Mouse (Mus musculus): ENCODE results near the gene Acvr1b.

The Acvr1b gene

DNA sequence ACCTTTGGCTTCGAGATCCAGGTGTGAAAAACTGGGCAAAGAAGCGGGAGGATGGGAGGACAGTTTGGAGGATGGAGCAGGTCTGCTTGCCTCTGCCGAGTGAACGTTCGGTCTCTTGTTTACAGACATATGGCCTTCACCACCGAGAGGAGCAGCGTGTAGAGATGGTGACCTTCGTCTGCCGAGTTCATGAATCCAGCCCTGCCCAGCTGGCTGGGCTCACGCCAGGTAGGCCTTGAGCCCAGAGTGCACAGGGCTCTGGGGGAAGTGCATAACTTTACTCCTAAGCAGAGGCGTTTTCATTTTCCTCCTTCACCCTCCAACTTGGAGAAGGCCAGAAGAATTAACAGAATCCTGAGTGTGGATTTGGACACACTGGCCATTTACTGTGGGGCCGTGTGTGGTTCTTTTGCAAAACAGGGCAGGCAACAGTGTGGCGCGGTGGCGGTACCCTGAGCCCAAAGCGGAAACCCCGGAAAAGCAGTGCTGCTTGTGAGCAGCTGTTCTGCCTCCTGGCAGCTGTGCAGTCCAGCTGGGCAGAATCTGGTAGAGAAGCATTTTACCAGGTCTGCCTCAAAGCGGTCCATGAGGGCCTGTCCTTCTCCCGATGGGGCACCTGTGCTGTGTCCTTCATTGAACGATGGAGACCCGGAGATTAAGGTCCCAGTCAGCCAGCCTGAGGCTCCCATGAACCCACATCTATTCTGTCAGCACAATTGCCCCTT, 55.2 kb downstream of the Acvr1b start:
- in situ Hi-C loops (cut with MseI, MboI) = no loop called here

DNA sequence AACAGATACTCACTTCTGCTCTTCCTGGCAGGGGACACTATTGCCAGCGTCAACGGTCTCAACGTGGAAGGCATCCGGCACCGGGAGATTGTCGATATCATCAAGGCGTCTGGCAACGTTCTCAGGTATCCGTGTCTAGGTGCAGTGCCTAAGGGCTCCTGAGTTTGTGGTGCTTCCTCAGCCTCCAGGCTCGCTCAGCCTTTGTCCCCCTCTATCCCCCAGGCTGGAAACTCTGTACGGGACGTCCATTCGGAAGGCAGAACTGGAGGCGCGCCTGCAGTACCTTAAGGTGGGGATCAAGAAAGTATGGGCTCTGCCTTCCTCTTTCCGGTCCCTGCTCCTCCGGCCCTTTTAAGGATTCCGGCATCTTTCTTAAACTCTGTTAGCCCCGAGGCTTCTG, 56.6 kb downstream of the Acvr1b start:
- in situ Hi-C loops (cut with MseI, MboI) = no loop called here

DNA sequence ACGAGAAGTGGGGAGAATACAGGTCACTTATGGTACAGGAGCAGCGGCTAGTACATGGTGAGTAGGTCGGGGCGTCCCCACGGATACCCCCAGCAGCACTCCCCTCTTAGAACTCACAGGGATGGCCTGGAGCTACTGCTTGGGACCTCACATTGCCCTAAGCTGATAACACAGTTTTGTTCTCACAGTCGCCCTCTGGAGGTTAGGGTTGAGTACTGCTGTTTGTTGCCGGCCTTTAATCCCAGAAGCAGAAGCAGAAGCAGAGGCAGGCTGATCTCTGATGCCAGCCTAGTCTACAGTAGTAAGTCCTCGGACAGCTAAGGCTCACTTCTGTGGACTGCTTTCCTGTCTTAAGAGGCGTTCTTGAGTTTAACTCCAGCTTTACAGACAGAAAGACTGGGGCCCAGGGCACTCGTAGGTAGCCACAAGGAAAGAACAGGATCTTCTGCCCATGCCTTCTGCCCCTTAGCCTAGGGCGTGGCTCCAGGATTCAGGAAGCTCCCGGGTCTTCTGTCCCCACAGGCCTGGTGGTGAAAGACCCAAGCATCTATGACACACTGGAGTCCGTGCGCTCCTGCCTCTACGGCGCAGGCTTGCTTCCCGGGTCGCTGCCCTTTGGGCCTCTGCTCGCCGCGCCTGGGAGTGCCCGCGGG, 57.3 kb downstream of the Acvr1b start:
- in situ Hi-C loops (cut with MseI, MboI) = no loop called here

DNA sequence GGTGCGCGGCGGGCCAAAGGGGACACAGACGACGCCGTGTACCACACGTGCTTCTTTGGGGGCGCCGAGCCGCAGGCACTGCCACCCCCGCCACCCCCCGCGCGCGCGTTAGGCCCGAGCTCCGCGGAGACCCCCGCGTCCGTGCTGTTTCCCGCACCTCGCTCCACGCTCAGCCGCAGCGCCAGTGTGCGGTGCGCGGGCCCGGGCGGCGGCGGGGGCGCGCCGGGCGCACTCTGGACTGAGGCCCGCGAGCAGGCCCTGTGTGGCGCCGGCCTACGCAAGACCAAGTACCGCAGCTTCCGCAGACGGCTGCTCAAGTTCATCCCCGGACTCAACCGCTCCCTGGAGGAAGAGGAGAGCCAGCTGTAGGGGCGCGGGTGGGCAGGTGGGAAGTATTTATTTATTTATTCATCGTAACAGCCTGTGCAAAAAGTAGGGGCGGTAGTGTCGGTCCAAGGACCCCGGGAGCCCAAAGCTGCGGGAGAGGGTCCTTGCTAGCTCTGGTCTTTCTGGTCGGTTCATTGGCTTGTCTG, 57.8 kb downstream of the Acvr1b start:
- in situ Hi-C loops (cut with MseI, MboI) = no loop called here

DNA sequence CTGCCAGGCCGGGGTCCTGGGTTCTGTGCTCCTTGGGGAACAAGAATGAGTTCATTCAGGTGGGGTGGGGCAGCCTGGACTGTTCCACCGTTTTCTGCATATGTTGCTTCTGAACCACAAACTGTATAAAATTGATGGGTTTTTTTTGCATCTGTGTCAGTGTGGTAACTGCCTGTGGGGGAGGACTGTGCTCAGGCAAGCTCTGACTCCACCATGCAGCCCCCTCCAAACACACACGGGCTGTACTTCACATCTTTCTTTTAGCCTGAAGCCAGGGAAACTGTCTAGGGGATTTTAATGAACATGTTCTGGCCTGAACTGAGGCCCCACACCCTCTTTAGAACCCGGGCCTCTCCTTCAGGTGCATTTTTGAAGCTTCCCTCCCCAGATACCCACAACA, 58.7 kb downstream of the Acvr1b start:
- in situ Hi-C loops (cut with MseI, MboI) = no loop called here

DNA sequence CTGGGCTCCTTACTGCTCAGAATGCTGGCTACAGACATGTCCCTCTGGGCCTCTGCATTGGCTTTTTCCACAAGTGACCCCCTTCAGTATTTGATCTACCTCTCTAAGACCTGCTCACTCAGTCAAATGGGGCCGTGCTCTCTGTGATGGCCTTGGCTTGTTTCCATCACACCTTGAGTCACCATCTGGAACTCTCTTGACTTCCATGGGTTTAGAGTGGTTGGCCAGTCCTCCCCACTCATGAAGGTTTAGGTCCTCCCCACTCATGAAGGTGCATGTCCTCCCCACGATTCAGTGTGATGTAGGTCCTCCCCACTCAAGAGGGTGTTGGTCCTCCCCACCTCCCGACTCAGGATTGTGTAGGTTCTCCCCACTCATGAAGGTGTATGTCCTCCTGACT, 59.3 kb downstream of the Acvr1b start:
- in situ Hi-C loops (cut with MseI, MboI) = no loop called here

DNA sequence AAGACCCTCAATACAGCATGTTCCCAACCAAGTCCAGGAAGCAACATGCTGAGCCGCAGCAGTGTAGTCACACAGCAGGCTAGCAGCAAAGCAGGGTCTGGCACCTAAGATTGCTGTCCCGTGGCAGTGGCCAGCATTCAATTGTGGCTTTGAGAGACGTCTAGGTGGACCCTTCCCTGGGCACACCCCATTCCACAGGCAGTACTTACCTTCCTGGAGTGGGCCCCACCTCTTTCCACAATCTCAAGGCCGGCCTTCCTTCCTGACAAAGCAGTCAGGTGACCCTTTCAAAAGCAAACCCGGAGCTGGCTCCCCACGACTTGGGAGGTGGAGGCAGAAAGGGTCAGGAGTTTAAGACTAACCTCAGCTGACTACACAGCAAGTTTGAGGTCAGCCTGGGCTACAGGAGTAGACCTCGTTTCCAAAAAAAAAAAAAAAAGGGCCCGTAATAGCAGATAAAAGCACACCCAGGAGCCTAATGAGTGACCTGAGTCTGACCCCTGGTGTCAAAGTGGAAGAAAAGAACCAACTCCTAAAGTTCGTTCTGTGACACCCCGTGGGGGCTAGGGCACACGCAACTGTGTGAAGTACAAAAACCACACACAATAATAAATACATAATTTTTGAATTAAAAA, 59.9 kb downstream of the Acvr1b start:
- in situ Hi-C loops (cut with MseI, MboI) = no loop called here

DNA sequence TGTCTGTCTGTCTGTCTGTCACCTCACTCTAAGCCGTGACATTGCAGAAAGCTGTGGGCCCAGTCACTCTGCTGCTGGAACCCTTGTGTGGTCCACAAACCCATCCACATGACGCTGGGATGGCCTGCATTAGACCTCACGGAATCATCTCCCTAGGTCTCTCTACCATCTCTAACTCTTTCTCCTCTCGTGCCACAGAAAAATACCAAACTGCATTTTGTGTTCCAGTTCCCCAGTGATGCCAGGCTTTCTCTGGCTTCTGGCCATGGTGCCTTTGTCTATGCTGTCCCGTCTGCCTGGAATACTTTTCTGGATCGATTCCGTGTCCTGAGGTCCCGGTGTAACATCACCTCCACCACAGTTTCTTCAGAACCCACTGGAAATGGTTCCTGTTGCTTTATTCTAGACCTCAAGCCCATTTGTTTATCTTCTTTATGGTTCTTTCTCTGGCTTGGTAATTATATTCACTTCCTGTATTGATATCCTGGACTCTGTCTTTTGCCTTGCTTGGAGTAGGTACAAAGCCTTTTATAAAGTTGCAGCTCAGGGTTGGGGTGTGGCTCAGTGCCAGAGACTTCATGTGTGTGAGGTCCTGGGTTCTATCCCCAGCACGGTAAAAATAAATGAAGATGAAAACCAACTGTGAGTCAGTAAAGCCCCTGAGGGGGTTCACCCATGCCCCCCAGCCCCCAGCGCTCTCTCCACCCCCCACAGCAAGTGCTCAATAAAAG, 60.9 kb downstream of the Acvr1b start:
- in situ Hi-C loops (cut with MseI, MboI) = no loop called here

DNA sequence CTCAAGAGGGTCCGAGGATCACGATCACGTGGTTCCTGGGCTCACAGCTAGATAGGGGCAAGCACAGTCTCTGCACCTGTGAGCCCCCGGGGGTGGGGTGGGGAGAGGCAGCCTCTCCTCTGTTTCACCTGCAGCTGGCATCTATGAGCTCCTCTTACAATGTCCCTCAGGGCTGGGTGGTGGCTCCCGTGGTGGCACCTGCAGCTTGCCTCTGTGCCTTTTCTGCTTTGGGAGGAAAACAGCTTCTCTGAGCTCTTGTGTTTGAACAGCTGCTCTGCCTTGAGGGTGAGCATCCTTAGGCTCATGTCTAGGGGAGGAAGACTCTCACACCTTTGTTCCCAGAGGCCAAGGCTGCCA, 61.5 kb downstream of the Acvr1b start:
- in situ Hi-C loops (cut with MseI, MboI) = no loop called here

DNA sequence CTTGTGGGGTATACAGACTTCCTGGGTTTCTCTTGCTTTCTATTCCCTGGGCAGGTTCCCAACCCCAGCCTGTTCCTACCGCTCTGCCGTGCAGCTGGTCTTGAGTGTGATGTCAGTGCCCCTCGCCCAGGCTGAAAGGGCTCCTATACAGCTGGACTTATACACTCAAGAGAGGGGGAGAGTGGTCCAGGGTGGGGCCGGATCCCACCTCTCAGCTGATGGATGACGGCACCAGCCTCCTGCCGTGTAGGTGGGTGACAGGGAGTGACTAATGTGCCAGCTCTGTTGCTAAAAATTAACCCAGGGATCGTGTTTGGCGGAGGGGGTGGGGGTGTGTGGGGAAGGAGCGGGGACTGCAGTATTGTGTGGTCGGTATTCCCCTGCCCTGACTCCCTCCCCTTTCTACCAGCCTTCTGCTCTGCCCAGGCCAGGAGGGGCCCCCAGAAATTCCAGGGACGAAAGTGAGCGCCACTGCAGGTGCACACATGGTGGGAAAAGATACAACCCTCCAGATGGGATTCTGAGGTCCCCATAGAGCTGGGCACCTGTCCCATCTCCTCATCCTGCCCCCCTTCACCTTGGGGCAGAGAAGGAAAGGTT, 62.0 kb downstream of the Acvr1b start:
- in situ Hi-C loops (cut with MseI, MboI) = no loop called here

DNA sequence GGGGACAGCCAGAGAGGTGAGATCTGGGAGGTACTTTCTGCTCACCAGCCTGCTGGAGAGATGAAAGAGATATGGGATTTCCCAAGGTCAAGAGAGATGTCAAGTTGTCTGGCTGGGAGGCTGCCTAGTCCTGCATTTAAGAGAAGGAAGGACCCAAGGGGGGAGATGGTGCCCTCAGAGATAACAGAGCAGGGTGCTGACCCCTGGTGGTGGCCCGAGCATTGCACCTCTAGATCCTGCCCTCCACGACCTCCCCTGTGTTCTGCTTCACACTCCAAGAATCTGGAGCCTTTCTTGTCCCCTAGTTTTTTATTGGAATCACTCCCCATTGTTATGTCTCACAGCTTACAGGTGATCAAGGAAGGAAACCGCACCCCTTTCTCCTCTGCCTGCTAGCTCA, 63.0 kb downstream of the Acvr1b start:
- in situ Hi-C loops (cut with MseI, MboI) = no loop called here

DNA sequence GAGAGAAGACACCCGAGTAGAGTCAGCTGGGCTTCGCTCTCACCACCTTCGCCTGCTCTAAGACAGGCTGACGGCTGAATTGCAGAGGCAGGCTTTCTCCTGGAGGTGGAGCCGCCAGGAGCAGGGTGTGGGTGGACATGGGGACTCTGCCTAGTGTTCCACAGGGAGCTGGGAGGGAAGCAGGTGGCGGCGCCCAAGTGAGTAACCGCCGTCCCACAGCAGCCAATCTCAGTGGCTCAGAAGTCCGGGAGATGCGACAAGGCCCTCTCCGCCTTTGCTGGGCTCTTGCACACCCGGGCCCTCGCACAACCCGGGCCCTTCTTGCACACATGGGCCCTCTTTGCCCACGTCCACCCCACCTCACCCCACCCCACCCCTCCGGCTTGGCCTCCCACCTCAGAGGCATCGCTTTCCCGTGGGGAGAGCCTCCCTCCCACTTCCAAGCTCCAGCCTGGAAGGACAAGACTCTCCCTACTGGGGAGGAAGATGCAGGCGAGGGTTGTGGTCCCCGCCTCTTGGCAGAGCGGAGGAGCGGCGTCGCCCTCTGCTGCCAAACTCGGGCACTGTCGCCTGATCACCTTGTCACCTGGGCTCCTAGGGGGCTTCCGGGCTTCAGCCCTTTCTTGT, 65.1 kb downstream of the Acvr1b start:
- in situ Hi-C loops (cut with MseI, MboI) = no loop called here

DNA sequence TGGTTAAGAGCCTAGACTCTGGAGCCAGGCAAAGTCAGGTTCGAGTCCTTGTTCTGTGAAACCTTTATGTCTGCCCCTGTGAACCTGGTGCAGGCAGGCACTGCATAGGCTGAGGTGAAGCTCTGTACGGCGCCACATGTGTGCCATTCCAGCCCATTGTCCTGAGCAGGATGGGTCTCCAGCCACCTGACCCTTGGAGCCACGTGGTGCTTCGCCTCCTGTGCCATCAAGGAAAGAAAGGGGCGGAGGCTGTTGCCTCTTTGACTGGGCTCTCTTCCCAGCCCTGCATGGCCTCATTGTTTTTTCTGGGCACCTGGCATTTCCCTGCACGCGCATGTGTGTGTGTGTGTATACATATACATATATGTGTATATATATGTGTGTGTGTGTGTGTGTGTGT, 66.0 kb downstream of the Acvr1b start:
- in situ Hi-C loops (cut with MseI, MboI) = loop anchor here (5.0 kb wide), 2 partner anchors 37 to 42 kb away; partner anchors contain the start of gene Atg101 (in 1 of the 2)

DNA sequence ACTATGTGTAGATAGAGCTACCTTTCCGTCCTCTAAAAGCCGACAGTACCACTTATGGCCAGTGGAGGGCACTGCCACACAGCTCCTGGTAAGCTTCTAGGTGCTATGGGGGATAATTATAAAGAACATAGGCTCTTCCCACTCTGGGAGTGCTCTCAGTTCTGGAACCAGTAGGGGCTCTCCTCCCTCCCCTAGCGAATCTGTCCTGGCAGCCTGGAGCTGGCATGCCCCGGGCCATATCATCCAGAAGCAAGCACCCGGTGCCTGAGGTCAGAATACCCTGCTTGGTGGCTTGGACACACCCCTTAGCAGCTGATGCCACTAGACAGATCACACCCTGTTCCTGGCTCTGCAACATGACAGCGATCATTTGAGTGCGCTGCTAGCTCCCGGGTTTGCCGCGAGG, 66.9 kb downstream of the Acvr1b start:
- in situ Hi-C loops (cut with MseI, MboI) = loop anchor here (5.0 kb wide), 2 partner anchors 36 to 41 kb away; partner anchors contain the start of gene Atg101 (in 1 of the 2)

DNA sequence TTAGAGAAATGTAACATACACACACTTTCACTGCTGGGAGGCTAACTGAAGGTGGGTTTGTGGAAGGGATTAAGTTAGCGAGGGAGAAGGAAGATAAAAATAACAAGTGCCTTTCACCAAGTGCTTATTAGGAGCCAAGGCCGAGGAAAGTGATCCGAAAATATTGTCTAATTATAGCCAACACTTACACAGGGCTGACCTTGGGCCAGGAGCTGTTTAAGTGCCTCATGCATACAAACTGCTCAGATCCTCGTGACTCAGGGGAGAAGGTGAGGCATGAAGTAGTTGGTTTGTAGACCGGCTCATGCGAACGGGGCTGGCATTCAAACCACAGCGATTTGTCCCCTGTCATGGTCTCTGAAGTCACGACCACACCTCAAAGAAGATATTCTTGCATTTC, 67.4 kb downstream of the Acvr1b start:
- in situ Hi-C loops (cut with MseI, MboI) = loop anchor here (5.0 kb wide), 2 partner anchors 36 to 41 kb away; partner anchors contain the start of gene Atg101 (in 1 of the 2)

DNA sequence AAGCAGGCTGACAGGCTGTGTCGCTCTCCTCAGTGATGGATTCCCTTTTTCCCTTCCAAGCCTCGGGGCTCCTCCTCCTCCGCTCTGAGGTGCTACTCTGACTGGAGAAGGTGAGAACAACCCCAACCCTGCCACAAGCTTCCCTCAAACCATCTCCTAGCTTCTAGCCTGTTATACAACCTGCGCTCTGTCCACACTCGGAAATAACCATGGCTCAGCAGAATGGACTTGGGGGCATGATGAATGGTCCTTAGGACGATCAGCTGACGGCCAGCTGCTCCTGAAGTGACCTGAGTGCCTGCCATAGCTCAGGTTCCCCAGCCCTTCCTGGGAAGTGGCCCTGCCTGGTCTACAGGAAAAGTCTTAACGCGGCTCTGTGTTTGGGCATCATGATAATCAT, 68.0 kb downstream of the Acvr1b start:
- in situ Hi-C loops (cut with MseI, MboI) = loop anchor here (5.0 kb wide), 2 partner anchors 35 to 40 kb away; partner anchors contain the start of gene Atg101 (in 1 of the 2)

DNA sequence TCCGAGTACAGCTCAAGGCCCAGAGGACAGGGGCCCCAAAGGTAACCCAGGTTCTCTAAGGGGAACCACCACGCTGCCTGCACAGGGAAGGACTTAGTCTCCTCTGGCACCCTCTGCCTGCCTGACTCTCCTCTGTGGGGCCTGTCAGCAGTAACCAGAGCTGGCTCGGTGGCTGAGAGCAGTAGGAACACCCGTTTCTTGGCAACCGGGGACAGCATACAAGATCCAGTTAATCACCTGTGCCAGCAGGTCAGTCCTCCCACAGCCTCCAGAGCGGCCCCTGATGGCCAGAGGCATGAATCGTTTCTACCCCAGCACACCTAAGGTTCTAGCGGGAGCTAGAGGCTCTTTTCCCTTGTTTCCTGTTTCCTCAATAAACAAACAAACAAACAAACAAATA, 68.8 kb downstream of the Acvr1b start:
- in situ Hi-C loops (cut with MseI, MboI) = loop anchor here (5.0 kb wide), 2 partner anchors 35 to 40 kb away; partner anchors contain the start of gene Atg101 (in 1 of the 2)

DNA sequence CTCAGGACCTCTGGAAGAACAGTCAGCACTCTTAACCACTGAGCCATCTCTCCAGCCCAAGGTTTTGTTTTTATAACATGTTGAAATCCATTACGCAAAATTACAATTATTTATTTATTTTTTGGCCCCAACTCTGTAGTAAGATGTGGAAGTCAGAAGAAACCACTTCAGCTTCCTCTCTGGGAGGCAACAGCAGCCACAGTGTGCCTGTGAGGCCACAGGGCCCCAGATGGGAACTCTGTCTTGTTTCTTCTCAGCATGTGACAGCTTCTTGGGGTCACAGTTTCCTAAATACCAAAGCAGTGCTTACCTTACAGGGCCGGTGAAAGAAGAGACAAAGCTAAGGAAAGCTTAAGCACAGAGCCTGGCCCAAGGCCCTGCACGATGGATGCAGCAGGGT, 70.1 kb downstream of the Acvr1b start:
- in situ Hi-C loops (cut with MseI, MboI) = loop anchor here (5.0 kb wide), 2 partner anchors 33 to 38 kb away; partner anchors contain the start of gene Atg101 (in 1 of the 2)

DNA sequence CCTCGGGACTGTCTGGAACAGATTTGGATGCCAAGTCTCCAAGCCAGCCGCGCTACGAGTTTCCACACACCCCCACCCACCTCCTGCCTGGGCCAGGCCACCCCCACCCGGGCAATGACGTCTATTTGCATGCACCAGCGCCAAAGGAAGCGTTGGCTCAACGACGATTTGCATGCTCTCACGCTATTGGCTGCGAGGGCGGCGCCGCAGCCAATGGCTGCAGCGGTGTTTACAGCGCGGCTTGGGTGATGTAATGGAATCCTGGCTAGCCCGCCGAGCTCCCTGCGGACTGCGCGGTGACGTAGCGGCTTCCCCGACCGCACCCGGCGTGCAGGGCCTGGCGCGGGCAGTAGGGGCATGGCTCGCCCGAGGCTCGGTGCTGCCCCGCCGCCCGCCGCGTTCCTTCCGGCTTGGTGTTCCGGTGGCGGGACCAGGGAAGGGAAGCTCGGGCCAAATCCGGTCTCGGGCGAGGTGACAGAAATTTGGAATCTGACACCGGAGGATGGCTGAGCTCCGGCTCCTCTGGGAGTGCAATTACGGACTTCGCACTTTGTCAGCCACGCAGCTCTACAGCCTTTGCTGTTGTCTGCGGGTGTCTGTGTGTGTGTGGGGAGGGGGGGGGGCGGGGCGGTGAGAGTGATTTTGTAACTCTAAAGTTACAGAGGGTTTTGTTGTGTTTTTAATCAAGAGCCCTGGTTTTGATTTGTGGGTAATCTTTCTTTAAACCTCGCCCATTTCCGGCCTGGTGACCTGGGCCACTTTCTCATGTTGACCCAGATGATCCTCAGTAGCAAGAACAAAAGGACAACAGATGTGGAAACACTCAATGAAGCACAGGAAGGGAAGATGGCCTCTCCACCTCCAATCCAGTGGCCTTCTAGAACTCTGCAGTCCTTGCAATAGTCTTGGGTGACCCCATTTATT, 72.6 kb downstream of the Acvr1b start:
- in situ Hi-C loops (cut with MseI, MboI) = no loop called here

DNA sequence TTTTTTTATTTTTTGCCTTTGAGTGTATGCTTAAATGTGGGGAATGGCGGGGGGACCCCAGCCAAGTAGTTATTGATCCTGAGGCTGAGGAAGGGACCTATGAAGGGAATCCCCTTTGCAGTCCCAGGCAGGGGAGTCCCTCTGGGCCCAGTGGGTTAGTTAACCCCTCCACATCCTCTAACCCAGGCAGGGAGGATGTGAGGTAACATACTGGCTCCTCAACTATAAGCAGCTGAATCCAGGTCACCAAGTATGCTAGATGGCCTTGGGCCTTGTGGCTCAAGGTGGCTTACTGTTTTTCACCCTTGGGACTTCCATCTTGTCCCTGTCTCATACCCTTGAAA, 73.3 kb downstream of the Acvr1b start:
- in situ Hi-C loops (cut with MseI, MboI) = no loop called here
